35 mouse cellular contexts compared by ENCODE assay signal in the genomic region with DNA sequence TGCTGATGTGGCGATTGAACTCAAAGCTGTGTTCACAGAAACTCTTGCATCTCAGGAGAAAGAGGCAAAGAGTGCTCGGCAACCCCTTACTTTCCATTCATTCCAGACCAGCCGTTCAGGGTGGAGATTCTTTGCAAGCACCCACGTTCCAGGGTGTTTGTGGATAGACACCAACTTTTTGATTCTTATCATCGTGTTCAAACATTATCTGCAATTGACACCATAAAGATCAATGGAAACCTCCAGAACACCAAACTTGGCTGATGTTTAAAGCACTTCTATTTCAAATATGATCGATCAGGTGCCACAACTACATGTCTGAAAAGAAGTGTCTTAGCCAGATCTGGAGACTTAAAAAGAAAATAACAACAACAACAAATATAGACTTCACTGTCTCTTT.
"Had no signal": no experiment of that assay in that cellular context is flagged by ENCODE, and none has a peak within 500 bp of the region (broad histone marks: within the 10 kb centered on the region; RNA-seq: fewer than 3 reads in every experiment).

No protein-coding gene starts in this region.

- H3K4me3 ChIP-seq: heart, embryonic 10.5 days; heart, embryonic 12.5 days; heart, embryonic 13.5 days; heart, embryonic 15.5 days; hindbrain, embryonic 10.5 days; hindbrain, embryonic 12.5 days; hindbrain, embryonic 13.5 days; hindbrain, embryonic 15.5 days; intestine, embryonic 15.5 days; kidney, embryonic 15.5 days; layer of hippocampus, adult 2 months had no signal

- H3K27ac ChIP-seq: heart, embryonic 10.5 days; heart, embryonic 13.5 days; heart, embryonic 15.5 days; hindbrain, embryonic 10.5 days; hindbrain, embryonic 12.5 days; hindbrain, embryonic 13.5 days; hindbrain, embryonic 14.5 days; hindbrain, embryonic 15.5 days; hindbrain, postnatal 0 days; intestine, embryonic 15.5 days; kidney, embryonic 15.5 days; kidney, postnatal 0 days; layer of hippocampus, adult 2 months had no signal

- ATAC-seq: hindbrain, embryonic 16.5 days; hindbrain, postnatal 0 days; inflammation-experienced regulatory T-cells, adult 6 months; intestine, embryonic 15.5 days; intestine, embryonic 16.5 days; intestine, postnatal 0 days had no signal

- H3K36me3 ChIP-seq: heart, embryonic 10.5 days; heart, embryonic 12.5 days; heart, embryonic 13.5 days; heart, embryonic 15.5 days; hindbrain, embryonic 10.5 days; hindbrain, embryonic 12.5 days; hindbrain, embryonic 13.5 days; hindbrain, embryonic 15.5 days; intestine, embryonic 15.5 days; kidney, embryonic 15.5 days had no signal

- H3K4me1 ChIP-seq: hindbrain, embryonic 12.5 days; intestine, embryonic 15.5 days had no signal

- DNase-seq: heart, postnatal 10 days; heart, postnatal 14 days; heart, postnatal 36 days; heart, postnatal 4 days; kidney, adult 11 months; kidney, adult 18-20 months; kidney, adult 2 months; kidney, adult 8-10 months; kidney, adult 9 months; kidney, postnatal 10 days; kidney, postnatal 14 days; kidney, postnatal 25 days; kidney, postnatal 36 days; kidney, postnatal 4 days; layer of hippocampus, adult 9-11 months; layer of hippocampus, postnatal 36 days had no signal

- H3K27me3 ChIP-seq: heart, embryonic 12.5 days; heart, embryonic 13.5 days; heart, embryonic 15.5 days; hindbrain, embryonic 12.5 days; hindbrain, embryonic 13.5 days; hindbrain, embryonic 15.5 days; intestine, embryonic 15.5 days; kidney, embryonic 15.5 days had no signal

- H3K9ac ChIP-seq: heart, embryonic 12.5 days; heart, embryonic 13.5 days; heart, embryonic 15.5 days; hindbrain, embryonic 12.5 days; hindbrain, embryonic 13.5 days; hindbrain, embryonic 14.5 days; hindbrain, embryonic 15.5 days; intestine, embryonic 15.5 days; kidney, embryonic 15.5 days had no signal

- H3K9me3 ChIP-seq: heart, embryonic 10.5 days; heart, embryonic 12.5 days; heart, embryonic 13.5 days; heart, embryonic 15.5 days; hindbrain, embryonic 10.5 days; hindbrain, embryonic 12.5 days; hindbrain, embryonic 13.5 days; hindbrain, embryonic 15.5 days; intestine, embryonic 15.5 days; kidney, embryonic 15.5 days had no signal

- H3K4me2 ChIP-seq: heart, embryonic 11.5 days; heart, embryonic 12.5 days; heart, embryonic 13.5 days; heart, embryonic 15.5 days; hindbrain, embryonic 12.5 days; hindbrain, embryonic 13.5 days; hindbrain, embryonic 14.5 days; hindbrain, embryonic 15.5 days; intestine, embryonic 15.5 days; kidney, embryonic 15.5 days had no signal
